Mouse (Mus musculus): ENCODE measurements at regions not wholly inside any gene's neighbourhood (a gene's known extent, or its start where the extent isn't known, plus 50 kb on each side); places are given as distances from the start of the nearest gene placed in this dataset.

DNA sequence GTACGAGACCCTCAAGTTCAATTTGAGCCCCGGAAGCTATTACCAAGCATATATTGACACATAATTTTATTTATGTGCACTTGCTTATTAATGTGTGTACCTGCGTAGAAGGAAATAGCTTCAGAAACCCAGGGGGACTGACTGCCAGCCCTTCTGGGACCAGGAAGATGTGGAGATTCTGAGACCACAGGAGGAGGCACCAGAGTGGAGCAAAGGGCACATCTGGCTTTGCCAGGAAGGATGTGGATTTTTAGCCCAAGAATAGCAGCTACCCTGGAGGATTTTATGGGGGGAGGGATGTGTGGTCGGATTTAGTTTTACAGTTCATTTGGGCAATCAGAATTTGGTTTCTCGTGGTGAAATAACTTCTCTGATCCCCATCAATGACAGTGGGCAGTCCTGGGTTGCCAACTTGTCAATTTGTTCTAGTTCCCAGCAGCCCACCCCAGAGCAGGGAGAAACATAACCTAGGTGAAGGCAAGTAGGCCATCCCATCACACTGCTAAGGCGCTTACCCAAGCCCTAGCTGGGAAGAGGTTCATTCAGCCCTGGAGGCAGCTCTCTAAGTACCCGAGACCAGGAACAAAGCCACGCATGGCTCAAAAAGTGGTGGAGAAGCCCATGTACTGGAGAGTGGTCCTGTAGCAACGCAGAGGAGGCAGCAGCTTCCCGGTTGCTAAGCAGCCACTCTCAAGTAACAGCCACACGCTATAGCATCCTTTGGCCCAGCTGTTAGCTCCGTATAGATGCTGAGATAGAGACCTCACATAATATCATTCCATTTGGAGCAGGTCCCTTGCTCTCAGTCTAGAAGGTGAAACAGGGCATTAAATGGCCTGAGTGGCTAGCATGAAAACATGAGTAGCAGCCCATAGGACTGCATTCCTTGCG, 144.8 kb downstream of the Cxcl12 start:
- H3K4me1 ChIP-seq (ENCODE audit: control insufficient read depth, insufficient read depth, low read length) = no peaks in the 10 kb centered on the region
- H3K36me3 ChIP-seq (ENCODE audit: control insufficient read depth, insufficient read depth) = no peaks in the 10 kb centered on the region
- no peak overlapping the region for H3K4me2 ChIP-seq (ENCODE audit: low read depth, low read length)
- H3K4me3 ChIP-seq (ENCODE audit: low read length) = no peak overlapping the region
- H3K9me3 ChIP-seq (replicated peaks; ENCODE audit: control insufficient read depth, low read length) = no peaks in the 10 kb centered on the region
- no peak for ATAC-seq (replicated peaks; ENCODE audit: extremely low read depth, insufficient read depth, low FRiP score)
- H3K9ac ChIP-seq (ENCODE audit: low read length) = no peak overlapping the region
- H3K27ac ChIP-seq (ENCODE audit: low read length) = no peak overlapping the region
- WGBS = 82% methylated on average over 13 of the region's 13 CpGs
- no peaks in the 10 kb centered on the region for H3K27me3 ChIP-seq (ENCODE audit: control insufficient read depth, insufficient read depth, low read length)

DNA sequence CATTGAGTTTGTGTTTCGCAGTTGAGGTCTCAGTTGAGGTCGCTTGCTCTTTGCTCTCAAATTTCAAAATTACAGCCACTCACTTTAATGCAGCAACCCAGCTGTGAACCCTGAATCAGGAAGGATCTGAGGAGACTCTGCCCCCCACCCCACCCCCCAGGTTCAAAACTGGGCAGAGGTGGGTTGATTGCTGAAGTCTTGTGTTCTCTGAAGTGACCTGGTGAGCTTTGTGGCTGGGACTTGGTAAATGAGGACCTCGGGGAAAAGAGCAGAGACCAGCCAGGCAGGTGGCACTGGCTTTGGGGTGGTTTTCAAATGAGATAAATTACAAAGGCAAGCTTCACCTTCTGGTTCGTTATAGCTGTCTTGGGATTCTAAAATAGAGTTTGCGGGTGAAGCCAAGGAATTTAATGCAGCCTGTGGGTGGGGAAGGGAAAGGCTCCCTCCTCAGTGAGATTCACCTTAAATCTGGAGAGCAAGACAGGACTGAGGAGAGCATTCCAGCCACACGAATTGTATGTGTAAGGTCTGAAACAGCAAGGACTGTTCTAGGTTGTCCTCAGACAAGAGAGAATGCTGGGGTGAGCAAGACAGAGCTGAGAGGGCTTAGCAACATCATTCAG, 145.7 kb downstream of the Cxcl12 start:
- H3K27me3 ChIP-seq (ENCODE audit: control insufficient read depth, insufficient read depth, low read length) = no peaks in the 10 kb centered on the region
- no peak overlapping the region for H3K9ac ChIP-seq (ENCODE audit: low read length)
- ATAC-seq (replicated peaks; ENCODE audit: extremely low read depth, insufficient read depth, low FRiP score) = no peak
- H3K9me3 ChIP-seq (replicated peaks; ENCODE audit: control insufficient read depth, low read length) = no peaks in the 10 kb centered on the region
- WGBS = 57% methylated on average over 6 of the region's 6 CpGs
- H3K4me1 ChIP-seq (ENCODE audit: control insufficient read depth, insufficient read depth, low read length) = no peaks in the 10 kb centered on the region
- no peak overlapping the region for H3K27ac ChIP-seq (ENCODE audit: low read length)
- H3K4me2 ChIP-seq (ENCODE audit: low read depth, low read length) = no peak overlapping the region
- no peak overlapping the region for H3K4me3 ChIP-seq (ENCODE audit: low read length)
- H3K36me3 ChIP-seq (ENCODE audit: control insufficient read depth, insufficient read depth) = no peaks in the 10 kb centered on the region

GRCm38 (mm10) chr6:117323301-117323700, 155.0 kb downstream of the Cxcl12 start:
- Histone ChIP-seq H3K27ac (ENCODE audit: low read length) (no peak overlapping the region), H3K4me1 (ENCODE audit: control insufficient read depth, insufficient read depth, low read length) (0 out of 2 replicates have a peak, but pooled peaks cover 6% of the 10 kb centered on the region), H3K9ac (ENCODE audit: low read length) (no peak overlapping the region), H3K9me3 (replicated peaks; ENCODE audit: control insufficient read depth, low read length) (no peaks in the 10 kb centered on the region), H3K4me2 (ENCODE audit: low read depth, low read length) (no peak overlapping the region), H3K36me3 (ENCODE audit: control insufficient read depth, insufficient read depth) (no peaks in the 10 kb centered on the region), H3K4me3 (ENCODE audit: low read length) (no peak overlapping the region), H3K27me3 (ENCODE audit: control insufficient read depth, insufficient read depth, low read length) (no peaks in the 10 kb centered on the region)
- no peak for ATAC-seq (replicated peaks; ENCODE audit: extremely low read depth, insufficient read depth, low FRiP score)

GRCm38 (mm10) chr6:117323850-117324249, 155.5 kb downstream of the Cxcl12 start:
- H3K36me3 ChIP-seq (ENCODE audit: control insufficient read depth, insufficient read depth) = no peaks in the 10 kb centered on the region
- no peak overlapping the region for H3K9ac ChIP-seq (ENCODE audit: low read length)
- peaks cover 10% of the 10 kb centered on the region for H3K4me1 ChIP-seq (ENCODE audit: control insufficient read depth, insufficient read depth, low read length)
- no peak overlapping the region for H3K4me2 ChIP-seq (ENCODE audit: low read depth, low read length)
- no peak overlapping the region for H3K4me3 ChIP-seq (ENCODE audit: low read length)
- H3K9me3 ChIP-seq (replicated peaks; ENCODE audit: control insufficient read depth, low read length) = no peaks in the 10 kb centered on the region
- H3K27me3 ChIP-seq (ENCODE audit: control insufficient read depth, insufficient read depth, low read length) = no peaks in the 10 kb centered on the region
- no peak overlapping the region for H3K27ac ChIP-seq (ENCODE audit: low read length)
- ATAC-seq (replicated peaks; ENCODE audit: extremely low read depth, insufficient read depth, low FRiP score) = no peak
- WGBS = 63% methylated on average over 3 of the region's 3 CpGs

GRCm38 (mm10) chr6:117326835-117327775, 158.8 kb downstream of the Cxcl12 start:
- Histone ChIP-seq H3K9ac (ENCODE audit: low read length) (no peak overlapping the region), H3K4me3 (ENCODE audit: low read length) (no peak overlapping the region), H3K27me3 (ENCODE audit: control insufficient read depth, insufficient read depth, low read length) (no peaks in the 10 kb centered on the region), H3K27ac (ENCODE audit: low read length) (peak overlapping the region; percentile 9), H3K36me3 (ENCODE audit: control insufficient read depth, insufficient read depth) (no peaks in the 10 kb centered on the region), H3K4me1 (ENCODE audit: control insufficient read depth, insufficient read depth, low read length) (peaks cover 28% of the 10 kb centered on the region), H3K9me3 (replicated peaks; ENCODE audit: control insufficient read depth, low read length) (no peaks in the 10 kb centered on the region), H3K4me2 (ENCODE audit: low read depth, low read length) (no peak overlapping the region)
- ATAC-seq (replicated peaks; ENCODE audit: extremely low read depth, insufficient read depth, low FRiP score) = peak; percentile 38
- 54% methylated on average over 18 of the region's 18 CpGs for WGBS

GRCm38 (mm10) chr6:117329164-117329939, 161.0 kb downstream of the Cxcl12 start:
- Histone ChIP-seq H3K36me3 (ENCODE audit: control insufficient read depth, insufficient read depth) (no peaks in the 10 kb centered on the region), H3K4me1 (ENCODE audit: control insufficient read depth, insufficient read depth, low read length) (peaks cover 32% of the 10 kb centered on the region), H3K27ac (ENCODE audit: low read length) (peak overlapping the region; percentile 71), H3K9ac (ENCODE audit: low read length) (0 out of 2 replicates have a peak overlapping the region, but pooled peaks have one; percentile 12), H3K27me3 (ENCODE audit: control insufficient read depth, insufficient read depth, low read length) (no peaks in the 10 kb centered on the region), H3K4me2 (ENCODE audit: low read depth, low read length) (peak overlapping the region; percentile 32), H3K9me3 (replicated peaks; ENCODE audit: control insufficient read depth, low read length) (no peaks in the 10 kb centered on the region), H3K4me3 (ENCODE audit: low read length) (no peak overlapping the region)
- peak; percentile 61; the same call in 1 of the 2 replicates for ATAC-seq (replicated peaks; ENCODE audit: extremely low read depth, insufficient read depth, low FRiP score)
- WGBS = 38% methylated on average over 8 of the region's 8 CpGs

DNA sequence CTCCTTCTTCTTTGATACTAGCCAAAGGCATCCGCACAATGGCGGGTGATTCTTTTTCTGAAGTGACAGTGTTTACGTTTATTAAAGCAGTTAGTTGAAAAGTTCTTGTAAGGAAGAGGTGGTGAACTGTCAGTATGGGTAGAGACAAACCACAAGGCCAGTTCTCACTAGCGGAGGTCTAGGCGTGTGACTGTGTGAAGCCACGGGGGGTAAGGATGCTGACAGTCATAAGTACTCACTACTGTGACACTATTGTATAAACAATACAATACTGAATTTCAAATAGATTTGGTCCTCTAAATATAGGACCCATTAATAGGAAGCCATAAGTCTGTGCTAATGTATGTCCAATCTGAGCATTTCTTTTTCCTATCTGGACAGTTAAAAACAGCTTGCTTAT, 161.9 kb downstream of the Cxcl12 start:
- ATAC-seq (replicated peaks; ENCODE audit: extremely low read depth, insufficient read depth, low FRiP score) = no peak
- Histone ChIP-seq H3K4me2 (ENCODE audit: low read depth, low read length) (no peak overlapping the region), H3K9ac (ENCODE audit: low read length) (no peak overlapping the region), H3K36me3 (ENCODE audit: control insufficient read depth, insufficient read depth) (no peaks in the 10 kb centered on the region), H3K4me1 (ENCODE audit: control insufficient read depth, insufficient read depth, low read length) (peaks cover 29% of the 10 kb centered on the region), H3K27me3 (ENCODE audit: control insufficient read depth, insufficient read depth, low read length) (no peaks in the 10 kb centered on the region), H3K27ac (ENCODE audit: low read length) (peak overlapping the region; percentile 11), H3K4me3 (ENCODE audit: low read length) (no peak overlapping the region), H3K9me3 (replicated peaks; ENCODE audit: control insufficient read depth, low read length) (no peaks in the 10 kb centered on the region)
- WGBS = 69% methylated on average over 6 of the region's 6 CpGs

DNA sequence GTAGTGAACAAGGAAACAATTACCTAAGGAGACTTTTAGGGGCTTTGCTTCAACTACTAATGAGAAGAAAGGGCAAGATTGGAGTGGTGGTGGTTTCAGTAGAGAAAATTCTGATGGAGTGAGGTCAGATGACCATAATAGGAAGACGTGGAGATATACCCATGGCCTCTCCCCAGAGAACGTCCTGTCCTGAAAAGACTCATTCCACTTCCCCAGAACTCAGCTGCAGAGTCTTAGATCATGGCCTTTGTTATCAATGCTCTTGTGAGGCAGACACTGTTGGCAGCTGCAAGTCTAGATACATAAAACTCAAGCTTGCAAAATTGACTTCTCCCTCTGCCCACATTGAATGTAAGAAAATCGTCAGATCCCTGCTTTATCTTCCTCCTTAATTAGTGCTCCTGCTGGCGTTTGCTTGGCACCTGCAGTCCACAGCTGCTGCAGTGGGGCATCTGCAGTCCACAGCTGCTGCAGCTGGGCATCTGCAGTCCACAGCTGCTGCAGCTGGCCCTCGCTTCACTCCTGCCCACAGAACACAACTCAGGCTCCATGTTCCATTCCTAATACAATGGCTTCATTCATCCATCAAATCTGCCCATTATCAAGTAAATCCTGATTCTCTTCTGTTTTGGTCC, 162.5 kb downstream of the Cxcl12 start:
- H3K9ac ChIP-seq (ENCODE audit: low read length) = no peak overlapping the region
- ATAC-seq (replicated peaks; ENCODE audit: extremely low read depth, insufficient read depth, low FRiP score) = 0 out of 2 replicates have a peak, but pooled peaks have one; percentile 56
- H3K27ac ChIP-seq (ENCODE audit: low read length) = peak overlapping the region; percentile 50; the same call in 1 of the 2 replicates
- H3K27me3 ChIP-seq (ENCODE audit: control insufficient read depth, insufficient read depth, low read length) = no peaks in the 10 kb centered on the region
- WGBS = 26% methylated on average over 5 of the region's 5 CpGs
- no peaks in the 10 kb centered on the region for H3K9me3 ChIP-seq (replicated peaks; ENCODE audit: control insufficient read depth, low read length)
- H3K36me3 ChIP-seq (ENCODE audit: control insufficient read depth, insufficient read depth) = no peaks in the 10 kb centered on the region
- H3K4me2 ChIP-seq (ENCODE audit: low read depth, low read length) = 0 out of 2 replicates have a peak overlapping the region, but pooled peaks have one; percentile 11
- peaks cover 28% of the 10 kb centered on the region for H3K4me1 ChIP-seq (ENCODE audit: control insufficient read depth, insufficient read depth, low read length)
- H3K4me3 ChIP-seq (ENCODE audit: low read length) = no peak overlapping the region
